Mouse (Mus musculus): ENCODE data around the gene Ptgis. TPM values are rescaled to one million over a fixed set of nuclear protein-coding genes. Genes with fewer than 3 reads are reported as not detected.

Gene Ptgis
- polyA plus RNA-seq, 1 experiment from 2014 or later, result 20.6 TPM

GRCm38 (mm10) chr2:167188315-167189207 is 51.8 kb downstream of the Ptgis start:
- Histone ChIP-seq H3K36me3 (ENCODE audit: insufficient read depth, low read length) (no peaks in the 10 kb centered on the region), H3K4me1 (ENCODE audit: insufficient read depth, low read length) (peaks cover 26% of the 10 kb centered on the region), H3K9ac (replicated peaks; ENCODE audit: low read length) (no peak overlapping the region), H3K4me2 (replicated peaks; ENCODE audit: low read depth, low read length) (peak overlapping the region; percentile 94), H3K4me3 (ENCODE audit: low read length) (peak overlapping the region; percentile 59), H3K27ac (ENCODE audit: low read length) (no peak overlapping the region), H3K27me3 (ENCODE audit: insufficient read depth, low read length) (peaks cover 14% of the 10 kb centered on the region), H3K9me3 (ENCODE audit: low read length) (no peaks in the 10 kb centered on the region)
- WGBS, result 13% methylated on average over 72 of the region's 83 CpGs
- ATAC-seq (ENCODE audit: low FRiP score, low TSS enrichment), result peak; percentile 82

- H3K9ac ChIP-seq (replicated peaks; ENCODE audit: low read length), result no peak overlapping the region
- peaks cover 14% of the 10 kb centered on the region for H3K27me3 ChIP-seq (ENCODE audit: insufficient read depth, low read length)
- WGBS, result 84% methylated on average over 5 of the region's 5 CpGs
Measured at GRCm38 (mm10) chr2:167187119-167187518, 53.3 kb downstream of the Ptgis start.

GRCm38 (mm10) chr2:167186544-167186943 is 53.9 kb downstream of the Ptgis start:
- H3K4me1 ChIP-seq (ENCODE audit: insufficient read depth, low read length), result peaks cover 26% of the 10 kb centered on the region
- no peaks in the 10 kb centered on the region; the same call in 1 of the 2 replicates for H3K36me3 ChIP-seq (ENCODE audit: insufficient read depth, low read length)
- H3K9ac ChIP-seq (replicated peaks; ENCODE audit: low read length), result no peak overlapping the region
- peaks cover 5% of the 10 kb centered on the region; the same call in 1 of the 2 replicates for H3K9me3 ChIP-seq (ENCODE audit: low read length)
- ATAC-seq (ENCODE audit: low FRiP score, low TSS enrichment), result no peak
- WGBS, result 61% methylated on average over 10 of the region's 10 CpGs
- no peak overlapping the region for H3K4me3 ChIP-seq (ENCODE audit: low read length)
- peaks cover 11% of the 10 kb centered on the region for H3K27me3 ChIP-seq (ENCODE audit: insufficient read depth, low read length)
- H3K27ac ChIP-seq (ENCODE audit: low read length), result no peak overlapping the region
- H3K4me2 ChIP-seq (replicated peaks; ENCODE audit: low read depth, low read length), result no peak overlapping the region

More at GRCm38 (mm10) chr2:167187119-167187518, 53.3 kb downstream of the Ptgis start:
- Histone ChIP-seq H3K4me2 (replicated peaks; ENCODE audit: low read depth, low read length) (no peak overlapping the region), H3K36me3 (ENCODE audit: insufficient read depth, low read length) (no peaks in the 10 kb centered on the region; the same call in 1 of the 2 replicates), H3K27ac (ENCODE audit: low read length) (no peak overlapping the region), H3K4me3 (ENCODE audit: low read length) (no peak overlapping the region), H3K4me1 (ENCODE audit: insufficient read depth, low read length) (peaks cover 26% of the 10 kb centered on the region), H3K9me3 (ENCODE audit: low read length) (peaks cover 5% of the 10 kb centered on the region; the same call in 1 of the 2 replicates)
- no peak for ATAC-seq (ENCODE audit: low FRiP score, low TSS enrichment)

GRCm38 (mm10) chr2:167186003-167186402 is 54.4 kb downstream of the Ptgis start:
- Histone ChIP-seq H3K4me1 (ENCODE audit: insufficient read depth, low read length) (peaks cover 24% of the 10 kb centered on the region), H3K27ac (ENCODE audit: low read length) (no peak overlapping the region), H3K36me3 (ENCODE audit: insufficient read depth, low read length) (no peaks in the 10 kb centered on the region; the same call in 1 of the 2 replicates), H3K9ac (replicated peaks; ENCODE audit: low read length) (no peak overlapping the region), H3K4me2 (replicated peaks; ENCODE audit: low read depth, low read length) (no peak overlapping the region), H3K4me3 (ENCODE audit: low read length) (no peak overlapping the region), H3K27me3 (ENCODE audit: insufficient read depth, low read length) (peaks cover 7% of the 10 kb centered on the region), H3K9me3 (ENCODE audit: low read length) (peaks cover 5% of the 10 kb centered on the region; the same call in 1 of the 2 replicates)
- WGBS, result 55% methylated on average over 13 of the region's 13 CpGs
- no peak for ATAC-seq (ENCODE audit: low FRiP score, low TSS enrichment)

GRCm38 (mm10) chr2:167185432-167185831 is 55.0 kb downstream of the Ptgis start:
- H3K27me3 ChIP-seq (ENCODE audit: insufficient read depth, low read length), result peaks cover 6% of the 10 kb centered on the region
- peaks cover 18% of the 10 kb centered on the region for H3K4me1 ChIP-seq (ENCODE audit: insufficient read depth, low read length)
- WGBS, result 77% methylated on average over 2 of the region's 2 CpGs
- ATAC-seq (ENCODE audit: low FRiP score, low TSS enrichment), result no peak
- peaks cover 5% of the 10 kb centered on the region; the same call in 1 of the 2 replicates for H3K9me3 ChIP-seq (ENCODE audit: low read length)
- H3K4me3 ChIP-seq (ENCODE audit: low read length), result no peak overlapping the region
- H3K36me3 ChIP-seq (ENCODE audit: insufficient read depth, low read length), result no peaks in the 10 kb centered on the region; the same call in 1 of the 2 replicates
- H3K27ac ChIP-seq (ENCODE audit: low read length), result no peak overlapping the region
- no peak overlapping the region for H3K9ac ChIP-seq (replicated peaks; ENCODE audit: low read length)
- no peak overlapping the region for H3K4me2 ChIP-seq (replicated peaks; ENCODE audit: low read depth, low read length)

GRCm38 (mm10) chr2:167181662-167182389 is 58.6 kb downstream of the Ptgis start:
- H3K4me3 ChIP-seq (ENCODE audit: low read length), result no peak overlapping the region
- H3K4me1 ChIP-seq (ENCODE audit: insufficient read depth, low read length), result no peaks in the 10 kb centered on the region
- H3K9ac ChIP-seq (replicated peaks; ENCODE audit: low read length), result no peak overlapping the region
- H3K36me3 ChIP-seq (ENCODE audit: insufficient read depth, low read length), result no peaks in the 10 kb centered on the region; the same call in 1 of the 2 replicates
- H3K27ac ChIP-seq (ENCODE audit: low read length), result no peak overlapping the region
- no peak overlapping the region for H3K4me2 ChIP-seq (replicated peaks; ENCODE audit: low read depth, low read length)
- ATAC-seq (ENCODE audit: low FRiP score, low TSS enrichment), result no peak
- no peaks in the 10 kb centered on the region for H3K27me3 ChIP-seq (ENCODE audit: insufficient read depth, low read length)
- peaks cover 5% of the 10 kb centered on the region; the same call in 1 of the 2 replicates for H3K9me3 ChIP-seq (ENCODE audit: low read length)
- 67% methylated on average over 14 of the region's 14 CpGs for WGBS

- no peak for ATAC-seq (ENCODE audit: low FRiP score, low TSS enrichment)
- Histone ChIP-seq H3K4me3 (ENCODE audit: low read length) (no peak overlapping the region), H3K27ac (ENCODE audit: low read length) (no peak overlapping the region), H3K4me1 (ENCODE audit: insufficient read depth, low read length) (no peaks in the 10 kb centered on the region), H3K9ac (replicated peaks; ENCODE audit: low read length) (no peak overlapping the region), H3K4me2 (replicated peaks; ENCODE audit: low read depth, low read length) (no peak overlapping the region), H3K9me3 (ENCODE audit: low read length) (peaks cover 5% of the 10 kb centered on the region; the same call in 1 of the 2 replicates), H3K36me3 (ENCODE audit: insufficient read depth, low read length) (no peaks in the 10 kb centered on the region; the same call in 1 of the 2 replicates), H3K27me3 (ENCODE audit: insufficient read depth, low read length) (no peaks in the 10 kb centered on the region)
- whole genome bisulfite sequencing, result 58% methylated on average over 8 of the region's 8 CpGs
Measured at GRCm38 (mm10) chr2:167181096-167181495, 59.3 kb downstream of the Ptgis start.

GRCm38 (mm10) chr2:167179301-167179700 is 61.1 kb downstream of the Ptgis start:
- no peaks in the 10 kb centered on the region; the same call in 1 of the 2 replicates for H3K36me3 ChIP-seq (ENCODE audit: insufficient read depth, low read length)
- no peak overlapping the region for H3K4me2 ChIP-seq (replicated peaks; ENCODE audit: low read depth, low read length)
- 81% methylated on average over 10 of the region's 10 CpGs for WGBS
- no peak for ATAC-seq (ENCODE audit: low FRiP score, low TSS enrichment)
- peaks cover 5% of the 10 kb centered on the region; the same call in 1 of the 2 replicates for H3K9me3 ChIP-seq (ENCODE audit: low read length)
- H3K9ac ChIP-seq (replicated peaks; ENCODE audit: low read length), result no peak overlapping the region
- no peak overlapping the region for H3K27ac ChIP-seq (ENCODE audit: low read length)
- H3K4me1 ChIP-seq (ENCODE audit: insufficient read depth, low read length), result no peaks in the 10 kb centered on the region
- no peaks in the 10 kb centered on the region for H3K27me3 ChIP-seq (ENCODE audit: insufficient read depth, low read length)
- H3K4me3 ChIP-seq (ENCODE audit: low read length), result no peak overlapping the region

GRCm38 (mm10) chr2:167177231-167177641 is 63.2 kb downstream of the Ptgis start:
- WGBS, result 58% methylated on average over 10 of the region's 10 CpGs
- Histone ChIP-seq H3K9me3 (ENCODE audit: low read length) (no peaks in the 10 kb centered on the region), H3K4me1 (ENCODE audit: insufficient read depth, low read length) (no peaks in the 10 kb centered on the region), H3K27ac (ENCODE audit: low read length) (no peak overlapping the region), H3K9ac (replicated peaks; ENCODE audit: low read length) (no peak overlapping the region), H3K27me3 (ENCODE audit: insufficient read depth, low read length) (no peaks in the 10 kb centered on the region), H3K36me3 (ENCODE audit: insufficient read depth, low read length) (no peaks in the 10 kb centered on the region), H3K4me3 (ENCODE audit: low read length) (no peak overlapping the region), H3K4me2 (replicated peaks; ENCODE audit: low read depth, low read length) (no peak overlapping the region)
- ATAC-seq (ENCODE audit: low FRiP score, low TSS enrichment), result no peak

Data from kidney, embryonic 16.5 days (tissue).